Mouse (Mus musculus): ENCODE data around the gene Asf1a.

Asf1a gene

DNA sequence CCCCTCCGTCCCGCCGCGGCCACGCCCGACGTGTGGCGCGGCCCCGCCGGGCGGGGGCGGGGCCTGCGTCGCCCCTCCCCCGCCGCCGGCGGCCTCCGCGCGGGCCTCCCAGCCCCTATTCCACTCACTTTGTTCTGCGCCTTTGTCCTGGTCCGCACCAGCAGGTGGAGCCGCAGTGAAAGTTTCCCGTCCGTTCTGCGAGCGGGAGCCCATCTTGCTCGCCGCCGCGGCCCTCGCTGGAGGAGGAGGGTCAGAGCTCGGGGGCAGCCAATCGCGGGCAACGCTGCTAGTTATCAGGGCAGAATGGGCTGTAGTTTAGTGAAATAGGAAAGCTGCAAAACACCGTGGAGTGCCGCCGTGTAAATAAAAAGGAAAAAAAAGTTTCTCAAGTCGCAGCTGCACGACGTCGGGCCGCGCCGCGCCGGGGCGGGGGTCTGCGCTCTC, at the start of gene Asf1a:
Gene Asf1a, plus strand, starts transcription at position 81 of the 444 bp plus-strand sequence.
- under 1% methylated on average over 52 of the region's 52 CpGs for WGBS

DNA sequence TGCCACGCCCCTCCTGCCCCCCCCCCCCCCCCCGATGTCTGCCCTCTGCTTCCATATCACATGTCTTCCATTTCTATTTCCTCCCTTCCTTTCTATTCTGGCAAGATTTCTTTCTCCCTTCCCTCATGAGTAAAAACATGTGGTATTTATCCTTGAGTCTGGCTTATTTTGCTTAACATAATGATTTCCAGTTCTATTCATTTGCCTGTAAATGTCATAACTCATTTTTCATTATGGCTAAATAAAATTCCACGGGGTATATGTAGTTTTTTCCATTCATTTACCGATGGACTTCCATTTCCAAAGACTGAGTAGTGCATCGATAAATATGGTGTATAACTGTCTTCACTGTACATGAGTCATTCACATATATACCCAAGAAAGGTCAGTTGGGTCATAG, 34.6 kb upstream of the Asf1a start:
- WGBS: 92% methylated on average over 5 of the region's 5 CpGs

GRCm38 (mm10) chr10:53565538-53565937, 31.0 kb upstream of the Asf1a start:
- WGBS: 62% methylated on average over 2 of the region's 2 CpGs

- WGBS: 60% methylated on average over 6 of the region's 7 CpGs
Measured at GRCm38 (mm10) chr10:53580137-53580536, 16.4 kb upstream of the Asf1a start.

- 5% methylated on average over 14 of the region's 14 CpGs for WGBS
Measured at GRCm38 (mm10) chr10:53580621-53581081, 15.9 kb upstream of the Asf1a start.

DNA sequence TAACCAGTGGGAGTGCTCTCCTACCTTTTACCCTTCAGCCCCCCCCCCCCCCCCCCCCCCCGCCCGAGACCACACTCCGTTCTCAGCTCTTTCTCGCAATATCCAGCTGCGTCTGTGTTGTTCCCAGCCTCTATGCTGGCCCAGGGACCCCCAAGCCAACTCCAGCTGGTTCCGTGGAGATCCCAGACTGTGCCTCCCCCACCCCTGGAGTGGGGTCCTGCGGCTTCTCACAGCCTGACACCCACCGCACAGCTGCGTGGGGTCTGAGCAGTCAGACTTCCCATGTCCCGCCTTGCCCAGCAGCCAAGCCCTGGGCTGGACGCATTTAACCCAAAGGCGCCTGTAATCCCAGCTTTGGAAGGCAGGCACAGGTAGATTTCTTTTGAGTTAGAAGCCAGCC, 15.5 kb upstream of the Asf1a start:
- WGBS: 14% methylated on average over 10 of the region's 12 CpGs

DNA sequence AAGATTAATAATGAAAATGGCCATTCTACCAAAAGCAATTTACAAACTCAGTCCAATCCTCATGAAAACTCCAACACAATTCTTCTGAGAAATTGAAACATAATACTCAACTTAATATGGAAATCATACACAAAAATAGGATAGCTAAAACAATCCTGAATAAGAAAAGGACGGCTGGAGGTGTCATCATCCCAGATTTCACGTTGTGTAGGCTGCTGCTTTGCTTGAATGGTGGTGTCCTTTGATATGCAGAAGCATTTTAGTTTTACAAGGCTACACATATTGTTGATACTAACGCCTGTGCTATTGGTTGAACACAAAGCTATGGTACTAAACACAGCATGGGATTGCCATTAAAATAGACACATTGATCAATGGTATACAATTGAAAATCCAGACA, 10.8 kb upstream of the Asf1a start:
- WGBS: 57% methylated on average over 3 of the region's 3 CpGs

GRCm38 (mm10) chr10:53595744-53596676, 547 bp upstream of the Asf1a start:
- 4% methylated on average over 26 of the region's 27 CpGs for WGBS

GRCm38 (mm10) chr10:53597121-53597881, 744 bp downstream of the Asf1a start:
- WGBS: under 1% methylated on average over 99 of the region's 99 CpGs

- 61% methylated on average over 5 of the region's 5 CpGs for WGBS
Measured at GRCm38 (mm10) chr10:53598821-53599220, 2.3 kb downstream of the Asf1a start.

- 62% methylated on average over 2 of the region's 2 CpGs for WGBS
Measured at GRCm38 (mm10) chr10:53605328-53605727, 8.8 kb downstream of the Asf1a start.

DNA sequence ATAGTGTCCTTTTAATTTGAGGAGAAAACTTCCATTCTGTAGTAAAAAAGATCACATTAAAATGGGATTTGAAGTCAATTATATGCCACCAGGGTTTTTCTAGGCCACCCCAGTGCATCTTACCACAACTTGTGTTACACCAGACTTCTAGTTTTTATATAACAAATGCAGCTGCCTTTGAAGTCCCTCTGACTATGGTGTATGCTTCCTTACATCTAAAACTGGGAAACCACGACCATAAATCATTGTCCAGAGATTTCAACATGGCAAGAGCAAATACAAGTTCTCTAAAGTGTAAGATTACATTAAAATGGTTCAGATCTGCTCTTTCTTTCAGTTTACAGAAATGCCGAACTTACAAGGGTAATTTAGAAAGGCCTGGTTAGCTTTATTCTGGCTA, 11.7 kb downstream of the Asf1a start:
- 81% methylated on average over 2 of the region's 2 CpGs for WGBS

GRCm38 (mm10) chr10:53612172-53612571, 15.6 kb downstream of the Asf1a start:
- WGBS: 64% methylated on average over 1 of the region's 1 CpGs

DNA sequence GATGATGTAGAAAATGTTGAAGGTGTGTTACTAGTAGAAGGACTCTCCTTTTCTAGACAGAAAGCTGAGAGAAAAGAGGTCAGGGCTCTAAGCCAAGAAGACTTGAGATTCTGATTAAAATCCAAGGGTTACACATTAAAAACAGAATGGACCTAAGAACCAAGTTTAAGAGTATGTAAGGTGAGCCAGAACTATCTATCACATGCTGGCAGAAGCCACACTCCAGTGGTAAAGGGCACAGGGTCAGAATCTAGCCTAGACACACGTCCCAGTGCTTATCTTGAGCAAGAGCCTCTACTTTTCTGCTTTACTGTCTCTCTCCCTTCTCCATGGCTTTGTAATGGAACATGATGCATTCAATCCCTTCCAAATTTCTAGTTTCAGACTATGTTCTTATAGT, 17.4 kb downstream of the Asf1a start:
- 85% methylated on average over 1 of the region's 1 CpGs for WGBS

- WGBS: 74% methylated on average over 8 of the region's 8 CpGs
Measured at GRCm38 (mm10) chr10:53615850-53616616, 19.5 kb downstream of the Asf1a start.

DNA sequence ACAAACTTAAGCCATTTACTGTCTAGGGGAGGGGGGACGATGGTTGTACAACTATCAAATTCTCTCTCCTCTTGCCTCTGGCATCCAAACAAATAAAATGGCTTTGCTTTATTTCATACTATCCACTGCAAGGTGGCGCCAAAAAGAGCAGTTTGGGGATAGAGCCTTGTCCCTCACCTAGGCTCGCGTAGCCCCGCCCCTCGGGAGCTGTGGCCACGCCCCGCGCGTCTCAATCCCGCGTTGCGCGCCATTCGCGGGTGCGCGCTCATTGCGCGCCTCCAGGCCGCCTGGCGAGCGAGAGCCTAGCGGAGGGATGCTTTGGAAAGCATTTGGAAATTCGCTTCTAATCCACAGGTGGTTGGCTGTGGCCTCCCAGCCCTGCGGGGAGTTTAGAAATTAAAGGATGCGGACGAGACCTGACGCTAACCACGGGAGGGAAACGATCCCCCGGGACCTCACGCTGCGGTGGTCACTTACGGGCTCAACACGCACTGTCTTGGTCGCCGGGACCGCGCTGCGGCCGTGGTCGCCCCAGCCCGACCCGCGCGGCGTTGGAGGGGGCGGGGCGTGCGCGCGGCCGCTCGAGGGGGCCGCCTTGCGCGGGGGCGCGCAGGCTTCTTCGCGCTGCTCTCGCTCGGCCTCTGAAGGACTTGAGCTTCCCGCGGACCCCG, 32.8 kb downstream of the Asf1a start:
- under 1% methylated on average over 67 of the region's 67 CpGs for WGBS

DNA sequence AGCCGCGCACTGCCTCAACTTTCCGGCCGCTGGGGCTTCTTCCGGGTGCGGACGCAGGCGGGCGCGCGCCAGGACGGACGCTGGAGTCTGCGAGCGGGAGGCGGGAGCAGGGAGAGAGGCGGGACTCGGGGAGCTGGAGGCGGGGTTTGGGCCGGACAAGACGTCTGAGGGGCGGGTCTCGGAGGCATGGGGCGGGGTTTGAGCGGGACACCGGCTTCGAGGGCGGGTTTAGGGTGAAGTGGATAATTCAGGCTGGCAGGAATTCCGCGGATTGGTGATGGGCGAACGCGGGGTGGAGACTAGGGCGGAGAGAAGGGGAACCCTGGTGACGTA, 33.3 kb downstream of the Asf1a start:
- WGBS: 0% methylated on average over 35 of the region's 35 CpGs

DNA sequence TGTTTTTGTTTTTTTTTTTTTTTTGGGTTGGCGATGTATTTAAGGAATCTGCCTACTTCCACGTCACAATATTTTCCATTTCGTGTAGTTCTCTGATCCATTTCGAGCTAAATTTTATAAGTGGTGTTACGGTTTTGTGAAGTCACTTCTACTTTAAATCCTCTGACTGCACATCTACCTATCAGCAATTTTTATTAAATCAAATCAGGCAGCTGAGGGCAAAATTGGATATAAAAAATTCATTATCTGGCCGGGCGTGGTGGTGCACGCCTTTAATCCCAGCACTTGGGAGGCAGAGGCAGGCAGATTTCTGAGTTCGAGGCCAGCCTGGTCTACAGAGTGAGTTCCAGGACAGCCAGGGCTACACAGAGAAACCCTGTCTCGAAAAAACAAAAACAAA, 33.8 kb downstream of the Asf1a start, which contains the start of gene Mcm9:
Gene Mcm9, minus strand, starts transcription at position 101 of the 400 bp plus-strand sequence.
- WGBS: 51% methylated on average over 10 of the region's 10 CpGs

DNA sequence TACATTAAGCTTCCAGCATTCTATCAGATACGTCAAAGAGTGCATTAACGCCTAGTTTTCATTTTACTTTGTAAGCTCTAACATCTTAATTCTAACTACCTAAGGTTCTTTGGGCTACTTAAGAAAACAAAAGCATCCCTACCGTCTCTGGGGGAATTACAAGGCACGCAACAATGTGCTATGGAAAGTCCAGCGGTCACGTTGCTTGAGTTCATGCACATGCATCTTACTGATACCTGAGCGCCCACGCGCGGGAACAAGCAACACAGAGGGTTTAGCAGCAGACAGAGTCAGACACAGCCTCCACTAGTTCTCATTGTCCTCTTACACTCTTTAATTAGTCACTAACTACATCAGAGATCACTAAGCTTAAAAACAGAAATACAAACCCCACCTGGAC, 37.6 kb downstream of the Asf1a start:
- WGBS: 89% methylated on average over 10 of the region's 10 CpGs

DNA sequence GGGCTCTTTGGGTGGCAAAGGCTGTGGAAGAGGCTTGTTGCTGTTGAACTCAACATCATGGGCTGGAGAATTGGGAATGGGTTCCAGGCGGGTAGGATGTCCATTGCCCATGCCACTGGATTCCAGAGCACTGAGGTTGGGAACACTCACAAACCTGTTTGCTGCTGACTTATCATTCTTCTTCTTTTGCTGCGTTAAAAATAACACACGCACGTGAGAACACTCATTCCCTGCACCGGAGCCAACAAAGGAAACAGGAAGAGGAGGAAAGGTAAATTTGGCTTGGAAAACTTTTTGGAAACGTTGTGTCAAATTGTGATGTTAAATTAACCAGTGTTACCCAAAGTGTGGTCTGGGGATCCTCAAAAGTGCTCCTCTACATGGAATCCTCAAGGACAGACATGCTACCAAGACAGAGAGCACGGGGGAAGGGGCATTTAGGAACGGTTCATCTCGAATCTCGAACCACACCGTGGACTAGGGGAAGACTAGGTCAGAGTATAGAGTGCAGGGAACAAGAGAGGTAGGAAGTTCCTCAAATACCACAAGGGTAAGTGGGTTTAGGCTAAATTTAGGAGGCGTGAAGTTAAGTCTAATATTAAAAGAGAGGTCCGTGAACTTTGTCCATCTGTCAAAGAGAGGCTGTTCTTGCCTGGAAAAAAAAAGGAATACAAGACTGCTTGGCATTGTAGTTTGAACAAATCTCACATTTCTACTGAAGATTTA, 38.9 kb downstream of the Asf1a start:
- WGBS: 79% methylated on average over 13 of the region's 13 CpGs

DNA sequence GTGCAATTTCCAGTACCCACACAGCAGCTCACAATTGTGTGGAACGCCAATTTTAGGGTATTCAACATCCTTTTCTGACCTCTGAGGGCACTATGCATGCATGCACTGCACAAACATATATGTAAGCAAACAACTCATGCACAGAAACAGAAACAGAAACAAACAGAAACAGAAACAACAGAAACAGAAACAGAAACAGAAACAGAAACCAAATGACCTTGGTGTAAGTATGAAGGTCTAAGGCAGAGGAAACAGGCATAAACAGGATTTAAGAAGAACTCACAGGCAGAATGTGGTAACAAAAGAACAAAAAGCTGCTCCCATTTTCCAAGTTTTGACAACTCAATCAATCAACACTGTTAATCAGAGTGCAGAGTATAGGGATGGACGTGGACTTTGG, 54.1 kb downstream of the Asf1a start:
- WGBS: 94% methylated on average over 2 of the region's 2 CpGs
